Mouse (Mus musculus) ovary, postnatal 10 days (tissue): ENCODE measurements around the gene Tcn2.
"Not testable (repeated sequence)": the region's sequence is repeated elsewhere in the genome, so short reads cannot be mapped to it uniquely, and the experiment has no call there.

Experiments used
- DNase-seq: peaks from one replicate; pipeline ENCODE4 v3.0.0; 2022; ENCODE audit warnings: low spot score

Tcn2 gene

DNA sequence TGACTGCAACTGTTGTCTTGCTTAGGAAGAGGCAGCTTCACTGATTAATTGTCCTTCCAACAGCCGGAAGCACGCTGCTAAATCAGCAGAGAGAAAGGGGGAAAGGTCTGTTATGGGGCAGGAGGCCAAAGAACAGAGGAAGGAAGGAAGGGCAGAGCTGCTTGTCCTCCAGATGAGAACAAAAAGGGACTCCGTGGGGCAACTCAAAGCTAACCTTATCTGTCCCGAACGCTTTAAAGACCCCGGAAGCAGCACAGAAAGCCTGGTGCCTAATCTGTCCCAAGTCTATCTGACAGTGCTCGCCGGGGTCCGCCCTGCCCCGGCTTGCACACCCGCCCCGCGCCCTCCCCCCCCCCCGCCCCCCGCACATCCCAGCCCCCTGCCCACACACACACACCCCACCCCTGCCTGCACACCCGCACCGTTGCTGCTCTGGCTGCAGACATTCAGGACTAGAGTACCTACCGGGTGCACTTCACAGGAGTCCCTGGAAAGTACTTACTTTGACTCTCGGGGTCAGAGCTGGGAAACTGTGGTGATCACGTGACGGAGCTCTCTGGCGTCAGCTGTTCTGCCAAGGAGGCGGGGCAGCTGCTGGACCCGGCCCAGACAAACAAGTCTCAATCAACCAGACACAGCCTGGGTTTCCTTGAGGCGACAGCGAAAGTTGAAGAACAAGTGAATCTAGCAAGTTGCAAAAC lies at the start of gene Tcn2:
Gene Tcn2, minus strand, starts transcription at position 649 of the 701 bp plus-strand sequence.
- peak; percentile 56 for DNase-seq

DNA sequence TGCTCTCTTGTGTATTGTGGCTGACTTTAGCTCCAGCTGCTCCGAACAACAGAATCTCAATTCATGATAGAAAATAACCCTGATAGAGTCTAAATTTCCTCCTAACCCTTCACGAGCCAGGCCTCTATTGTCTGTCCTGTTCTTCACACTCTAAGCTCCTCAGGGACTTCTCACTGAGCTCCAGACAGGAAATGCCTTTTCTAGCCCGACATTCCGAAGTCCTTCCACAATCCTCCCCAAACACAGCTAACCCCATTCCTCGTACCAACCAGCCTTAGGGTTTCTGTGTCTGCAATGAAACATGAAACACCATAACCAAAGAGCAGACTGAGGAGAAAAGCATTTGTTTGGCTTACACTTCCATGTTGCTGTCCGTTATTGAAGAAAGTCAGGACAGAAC lies 49.6 kb upstream of the Tcn2 start:
- no peak for DNase-seq

DNA sequence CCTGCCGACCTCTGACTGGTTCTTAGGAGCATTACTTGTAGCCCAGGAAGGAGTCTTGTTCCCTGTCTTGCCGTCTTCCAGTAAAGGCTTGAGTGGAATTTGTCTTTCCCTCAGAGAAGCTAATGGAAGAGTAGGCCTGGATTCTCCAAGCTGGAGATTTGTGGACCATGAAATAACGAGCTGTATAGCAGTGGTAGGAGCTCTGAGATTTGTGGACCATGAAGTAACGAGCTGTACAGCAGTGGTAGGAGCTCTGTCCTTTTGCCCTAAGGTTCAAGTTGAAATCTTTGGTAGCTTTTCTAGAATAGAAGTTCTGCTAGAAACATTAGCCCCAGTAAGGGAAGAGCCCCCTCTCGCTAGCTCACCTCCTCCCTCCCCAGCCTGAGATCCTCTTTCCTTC lies 46.5 kb upstream of the Tcn2 start:
- DNase-seq = no peak

DNA sequence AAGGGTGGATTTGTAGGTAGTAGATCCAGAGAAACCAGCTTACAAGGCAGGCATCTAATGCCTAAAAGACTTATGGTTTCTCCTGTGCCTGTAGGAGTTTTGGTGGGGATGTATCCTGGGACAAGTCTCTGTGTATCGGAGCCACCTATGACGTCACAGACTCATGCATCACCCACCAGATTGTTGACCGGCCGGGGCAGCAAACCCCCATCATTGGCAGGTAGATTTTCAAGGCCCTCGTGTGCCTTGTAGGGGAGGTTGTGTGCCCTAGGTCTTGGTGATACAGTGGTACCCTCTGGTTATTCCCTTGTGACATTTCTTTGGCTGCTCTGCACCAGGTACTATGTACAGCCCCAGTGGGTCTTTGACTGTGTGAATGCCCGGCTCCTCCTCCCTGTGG lies 44.7 kb upstream of the Tcn2 start, which contains the start of gene 4930556J24Rik:
Gene 4930556J24Rik, minus strand, starts transcription at position 101 of the 400 bp plus-strand sequence.
- DNase-seq = no peak

DNA sequence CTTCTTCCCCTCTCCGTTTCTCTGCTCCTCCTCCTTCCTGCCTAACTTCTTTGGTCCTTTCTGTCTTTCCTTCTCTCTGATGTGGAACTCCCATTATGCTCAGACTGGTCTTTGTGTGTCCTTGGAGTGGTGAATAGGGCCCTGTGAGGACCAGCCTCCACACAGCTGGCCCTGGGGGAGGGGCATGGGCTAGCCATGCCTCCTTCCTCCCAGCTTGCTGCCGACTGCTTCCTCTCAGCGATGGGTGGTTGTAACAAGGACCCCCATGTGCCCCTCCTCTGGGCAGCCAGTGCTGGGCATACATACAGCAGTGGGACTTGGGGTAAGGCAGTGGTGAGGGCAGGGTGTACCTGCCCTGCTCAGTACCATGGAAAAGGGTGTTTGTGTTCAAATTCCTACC lies 42.4 kb upstream of the Tcn2 start:
- no peak for DNase-seq

DNA sequence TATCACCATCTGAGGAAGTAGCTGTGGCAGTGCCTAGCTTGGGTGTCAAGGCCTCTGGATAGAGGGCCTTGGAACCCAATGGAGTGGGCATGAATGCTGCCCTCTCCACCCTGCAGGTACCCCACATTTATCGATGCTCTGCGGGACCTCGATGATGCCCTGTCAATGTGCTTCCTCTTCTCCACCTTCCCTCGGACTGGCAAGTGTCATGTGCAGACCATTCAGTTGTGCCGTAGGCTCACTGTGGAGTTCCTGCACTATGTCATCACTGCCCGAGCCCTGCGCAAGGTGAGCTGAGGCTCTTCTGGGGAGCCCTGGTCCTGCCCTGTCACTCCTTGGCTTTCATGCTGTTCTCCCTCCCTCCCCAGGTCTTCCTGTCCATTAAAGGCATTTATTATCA lies 41.1 kb upstream of the Tcn2 start:
- no peak for DNase-seq

DNA sequence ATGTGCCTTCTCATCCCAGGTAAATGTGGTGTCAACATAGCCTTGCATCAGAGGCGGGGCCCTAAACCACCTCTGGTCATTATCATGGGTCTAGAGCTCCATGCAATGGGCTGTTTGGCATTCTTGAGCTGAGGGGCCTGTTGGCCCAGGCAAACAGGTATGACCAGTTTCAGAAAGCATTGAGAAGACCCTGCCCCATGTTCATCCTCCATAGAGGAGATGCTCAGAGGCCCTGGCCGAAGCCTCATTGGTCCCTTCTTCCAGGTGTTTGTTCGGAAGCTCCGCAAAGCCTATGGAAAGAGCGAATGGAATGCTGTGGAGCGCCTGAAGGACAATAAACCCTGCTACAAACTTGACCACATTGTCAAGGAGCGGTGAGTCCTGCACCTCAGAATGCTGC lies 38.4 kb upstream of the Tcn2 start:
- DNase-seq = no peak

DNA sequence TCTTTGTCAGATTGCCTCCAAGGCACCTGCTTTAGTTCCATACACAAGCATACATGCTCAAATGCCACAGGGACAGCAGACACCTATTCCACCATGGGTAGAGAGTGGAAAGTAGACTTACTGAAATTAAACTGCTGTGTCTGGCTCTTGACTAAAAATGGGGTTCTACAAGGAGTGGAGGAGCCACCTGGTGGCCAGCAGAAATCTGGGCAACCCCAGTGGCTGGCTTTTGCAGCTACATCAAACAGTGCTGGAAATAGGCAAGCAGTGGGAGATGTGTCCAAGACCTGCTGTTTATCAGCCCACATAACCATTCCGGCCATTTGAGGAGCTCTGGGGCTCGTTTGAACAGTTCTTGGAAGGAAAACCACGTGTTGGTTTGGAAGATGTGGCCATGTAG lies 37.9 kb upstream of the Tcn2 start:
- no peak for DNase-seq

DNA sequence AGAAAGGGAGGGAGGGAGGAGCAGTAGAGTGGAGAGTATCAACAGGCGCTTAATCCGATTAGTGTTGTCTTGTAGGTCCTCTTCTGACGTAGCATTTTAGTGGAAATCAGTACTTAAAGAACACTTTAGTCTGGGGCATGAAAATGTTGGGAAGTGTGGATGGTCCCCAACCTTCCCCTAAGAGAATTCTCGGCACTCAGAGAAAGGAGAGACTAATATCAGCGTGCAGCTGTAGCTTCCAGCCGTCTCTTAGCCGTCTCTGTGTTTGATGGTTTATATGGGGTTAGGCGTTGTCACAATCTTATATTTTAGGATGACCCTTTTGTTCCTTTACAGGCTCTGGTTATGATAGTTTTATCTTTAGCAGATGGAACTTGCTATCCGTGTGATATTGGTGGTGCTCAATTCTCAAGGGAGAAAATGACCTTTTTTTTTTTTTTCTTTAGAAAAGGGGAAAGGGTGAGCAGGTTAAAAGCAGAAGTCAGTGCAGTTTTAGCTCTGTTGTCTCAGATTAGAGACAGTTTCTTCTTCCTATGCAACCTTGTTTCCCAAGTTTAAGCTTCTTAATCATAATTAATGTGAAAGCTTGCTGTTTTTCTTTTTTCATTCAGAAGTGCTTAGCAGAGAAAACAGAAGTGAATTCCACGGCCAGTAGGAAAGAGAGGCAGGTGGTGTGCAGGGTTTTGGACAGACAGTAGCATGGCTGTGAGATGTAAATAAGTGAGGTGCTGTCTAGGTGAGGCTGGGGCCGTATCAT lies 32.6 kb upstream of the Tcn2 start:
- no peak for DNase-seq

DNA sequence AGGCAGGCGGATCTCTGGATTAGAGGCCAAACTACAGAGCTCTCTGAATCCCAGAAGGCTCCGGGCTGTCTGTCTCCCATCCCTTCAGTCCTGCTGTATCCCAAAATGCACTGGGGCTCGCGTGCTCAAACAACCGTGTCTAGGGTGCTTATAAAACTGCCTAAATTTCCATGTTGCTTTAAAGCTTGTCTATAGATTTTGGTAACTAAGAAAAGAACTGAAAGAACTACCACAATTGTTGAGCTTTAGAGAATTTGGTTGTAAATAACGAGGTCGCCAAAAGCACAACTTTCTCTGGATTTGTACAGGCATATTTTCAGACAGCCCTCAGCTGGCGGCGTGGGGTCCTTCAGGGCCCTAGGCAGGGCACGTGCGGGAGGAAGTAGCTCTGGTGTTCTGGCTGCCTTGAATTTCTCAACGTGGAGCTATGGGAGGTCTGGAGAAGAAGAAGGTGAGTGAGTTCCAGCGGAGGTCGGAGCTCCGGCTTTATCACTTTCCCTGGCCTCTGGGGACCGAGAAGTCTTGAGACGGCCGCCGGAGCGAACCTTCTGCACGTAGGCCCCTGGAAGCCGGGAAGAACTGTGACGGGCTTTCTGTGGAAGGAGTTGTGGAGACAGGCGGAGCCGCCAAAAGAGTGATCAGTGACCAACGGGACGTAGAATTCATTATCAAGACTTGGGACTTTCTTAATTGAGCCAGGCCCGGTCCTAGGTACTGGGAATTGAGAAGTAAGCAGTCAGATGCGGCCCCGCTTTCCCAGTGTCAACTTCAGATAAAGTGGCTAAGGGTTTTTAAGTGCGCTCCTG lies 31.9 kb upstream of the Tcn2 start, which contains the start of gene Pes1:
Gene Pes1, plus strand, starts transcription at position 366 of the 806 bp plus-strand sequence.
- DNase-seq = peak; percentile 66

DNA sequence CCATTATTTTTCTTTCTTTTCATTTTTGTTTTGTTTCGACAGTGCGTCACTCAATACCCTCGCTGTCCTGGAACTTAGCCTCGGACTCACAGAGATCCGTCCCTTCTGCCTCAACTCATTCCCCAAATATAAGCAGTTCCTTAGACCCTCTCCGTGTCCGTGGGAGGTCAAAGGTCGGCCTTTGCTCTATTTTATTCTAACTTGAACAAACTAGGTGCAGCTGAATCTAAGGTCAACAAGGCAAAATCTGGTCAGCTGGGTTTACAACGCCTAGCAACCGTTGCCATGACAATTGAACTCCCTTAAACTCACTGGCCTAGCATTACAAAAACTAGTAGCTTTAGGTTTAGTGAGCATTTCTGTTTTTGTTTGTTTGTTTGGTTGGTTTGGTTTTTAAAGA lies 31.2 kb upstream of the Tcn2 start:
- DNase-seq = no peak

DNA sequence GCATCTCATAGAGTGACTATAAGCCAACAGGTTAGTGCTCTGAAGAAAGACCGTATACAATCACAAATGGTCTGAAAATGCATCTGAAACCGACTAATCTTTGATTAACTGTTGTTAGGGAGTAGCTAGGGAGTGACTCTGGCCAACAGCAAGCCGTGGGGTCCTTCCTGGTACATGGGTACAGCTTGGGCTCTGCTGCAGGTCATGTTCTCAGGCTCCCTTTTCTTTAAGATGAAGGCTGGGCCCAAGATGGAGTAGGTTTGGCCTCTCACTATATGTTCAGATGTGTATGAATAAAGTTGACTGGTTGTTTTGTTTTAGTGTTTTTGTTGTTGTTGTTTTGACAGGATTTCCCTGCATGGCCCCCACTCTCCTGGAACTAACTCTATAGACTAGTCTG lies 29.8 kb upstream of the Tcn2 start:
- no peak for DNase-seq

DNA sequence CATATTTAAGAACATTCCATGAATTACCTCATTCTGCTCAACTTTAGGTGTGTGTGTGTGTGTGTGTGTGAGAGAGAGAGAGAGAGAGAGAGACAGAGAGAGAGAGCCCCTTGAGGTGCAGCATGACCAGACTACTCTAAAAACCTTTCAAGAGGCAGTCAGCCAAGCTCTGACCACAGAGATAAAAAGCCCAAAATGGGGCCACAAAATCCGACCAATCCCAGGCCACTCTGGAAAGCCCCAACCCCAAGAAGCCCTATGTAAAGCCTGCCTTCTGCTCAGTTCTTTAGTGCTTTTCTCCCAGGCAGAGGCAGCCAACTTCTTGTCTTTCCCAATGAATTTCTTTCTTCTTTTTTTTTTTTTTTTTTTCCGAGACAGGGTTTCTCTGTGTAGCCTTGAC lies 28.9 kb upstream of the Tcn2 start:
- no peak for DNase-seq

DNA sequence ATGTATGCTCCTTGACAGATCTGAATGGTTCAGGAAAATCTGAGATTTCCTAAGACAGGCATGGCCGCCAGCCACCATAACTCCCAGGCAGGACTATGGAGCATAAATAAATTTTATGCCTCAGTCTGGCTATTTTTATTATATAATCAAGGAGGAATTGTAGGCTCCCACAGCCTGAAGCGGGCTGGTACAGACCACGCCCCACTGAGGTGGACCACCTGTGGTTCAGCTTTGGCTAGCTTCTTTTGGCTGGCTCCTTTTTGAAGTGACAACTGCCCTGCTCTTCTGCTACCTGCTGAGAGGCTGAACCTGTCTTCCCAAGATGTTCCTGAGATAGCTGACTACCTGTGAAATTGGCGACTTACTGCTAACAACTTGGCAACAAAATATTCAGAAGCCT lies 23.4 kb upstream of the Tcn2 start:
- not testable (repeated sequence) for DNase-seq

DNA sequence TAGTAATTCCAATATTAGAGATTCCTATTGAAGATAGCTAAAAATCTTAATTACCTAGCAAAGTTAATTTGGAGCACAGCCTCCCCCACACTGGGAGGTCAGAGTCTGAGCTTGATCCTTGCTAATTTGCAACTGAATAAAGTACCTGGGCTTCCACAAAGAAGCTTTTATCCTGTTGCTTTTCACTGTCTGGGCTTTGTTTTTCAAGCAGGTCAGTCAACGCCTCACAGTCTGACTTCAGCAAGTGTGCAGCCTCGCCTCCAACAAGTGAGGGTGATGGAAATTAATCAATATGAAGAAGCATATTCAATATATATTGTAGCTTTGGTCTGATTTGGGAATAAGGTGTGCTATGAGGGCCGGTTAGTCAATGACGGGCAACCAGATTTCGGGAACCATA lies 22.9 kb upstream of the Tcn2 start:
- not testable (repeated sequence) for DNase-seq

DNA sequence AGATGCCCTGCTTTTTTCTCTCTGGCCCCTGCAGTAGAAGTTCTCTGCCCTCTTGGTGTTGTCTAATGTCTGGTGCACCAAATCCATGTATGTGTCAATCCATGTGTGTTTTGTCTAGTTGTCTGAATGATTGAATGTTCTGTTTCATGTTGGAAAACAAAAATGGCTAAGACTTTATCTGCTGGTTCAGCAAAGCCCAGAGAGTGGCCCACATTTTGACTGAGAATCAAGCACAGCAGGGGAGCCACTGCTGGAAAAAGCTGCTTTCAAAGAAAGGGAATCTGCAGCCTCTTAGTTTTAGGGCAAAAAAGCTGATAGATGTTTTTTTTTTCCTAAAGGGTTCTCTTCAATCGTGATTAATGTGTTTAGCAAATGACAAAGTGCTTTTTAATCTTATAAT lies 14.4 kb upstream of the Tcn2 start:
- DNase-seq = no peak

DNA sequence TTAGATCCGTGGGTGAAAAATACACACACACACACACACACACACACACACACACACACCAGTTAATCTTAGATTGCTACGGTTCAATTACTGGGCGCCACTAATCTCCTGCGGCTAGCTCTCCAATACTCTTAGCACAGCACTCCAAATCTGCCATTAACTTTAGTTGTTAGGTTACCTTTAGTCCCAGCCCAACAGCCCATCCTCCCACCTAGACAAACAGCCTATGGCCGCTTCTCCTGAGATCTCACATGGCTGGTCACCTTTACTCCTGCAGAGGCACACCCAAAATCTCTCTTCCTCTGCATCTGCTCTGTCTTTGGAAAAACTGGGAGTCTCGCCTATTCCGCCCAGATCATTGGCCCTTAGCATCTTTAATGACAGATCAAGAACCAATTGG lies 9.4 kb upstream of the Tcn2 start:
- DNase-seq = no peak

DNA sequence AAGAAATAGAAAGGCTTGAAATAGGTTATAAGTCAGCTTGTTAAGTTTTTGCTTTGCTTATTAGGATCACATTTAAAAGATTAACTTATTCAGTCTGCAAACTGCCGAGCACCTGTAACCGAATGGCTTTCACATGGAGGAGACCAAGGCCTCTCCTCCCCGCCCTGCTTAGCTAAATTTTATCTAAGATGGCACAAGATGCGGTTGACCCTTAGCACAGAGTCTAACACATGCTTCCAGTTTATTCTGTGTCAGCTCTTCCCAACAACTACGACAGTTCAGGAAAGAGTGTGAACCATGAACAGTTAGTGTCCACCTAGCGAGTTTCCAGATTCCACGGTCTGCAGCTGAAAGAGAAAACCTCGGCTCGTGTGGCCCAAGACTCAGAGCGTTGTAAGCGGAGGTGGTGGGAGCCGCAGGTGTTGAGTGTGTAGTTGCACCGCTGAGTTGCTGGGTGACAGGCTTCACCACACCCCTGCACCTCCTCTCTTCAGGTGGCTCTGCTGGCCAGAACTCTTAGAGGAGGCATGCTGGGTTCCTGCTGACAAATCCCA lies 5.4 kb upstream of the Tcn2 start:
- DNase-seq = no peak

DNA sequence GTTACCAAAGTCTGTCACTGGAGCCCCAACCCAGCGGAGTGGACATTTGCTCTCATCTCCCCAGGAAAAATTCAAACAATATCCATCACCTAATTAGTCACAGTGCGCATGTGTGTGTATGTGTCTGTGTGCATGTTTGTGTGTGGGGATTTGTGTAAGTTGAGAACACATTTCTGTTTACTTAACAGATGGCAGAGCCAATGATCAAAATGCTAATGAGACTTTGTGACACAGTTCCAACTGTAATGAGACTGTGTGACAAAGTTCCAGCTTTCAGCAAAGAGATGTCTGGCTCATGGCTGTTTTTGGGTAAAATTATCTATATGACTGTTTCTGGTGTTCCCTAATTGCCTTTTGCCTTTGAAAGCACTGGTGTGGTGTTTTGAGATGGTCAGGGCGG lies 4.4 kb upstream of the Tcn2 start:
- DNase-seq = no peak

DNA sequence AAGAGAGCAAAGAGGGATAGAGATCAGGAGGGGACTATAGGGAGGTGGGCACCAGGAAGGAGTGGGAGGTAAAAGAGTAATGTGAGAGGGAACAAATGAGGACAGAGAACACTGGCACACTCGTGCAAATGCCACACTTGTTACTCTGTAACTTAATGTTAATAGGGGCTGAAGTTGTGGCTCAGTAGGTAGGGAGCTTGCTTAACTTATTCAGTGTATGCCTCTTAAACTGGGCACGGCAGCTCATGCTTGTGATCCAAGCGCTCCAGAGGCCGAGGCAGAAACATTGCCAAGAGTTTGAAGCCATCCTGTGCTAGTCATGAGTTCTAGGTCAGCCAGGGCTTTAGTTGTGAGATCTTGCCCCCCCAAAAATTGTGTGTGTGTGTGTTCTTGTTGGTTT lies 3.2 kb upstream of the Tcn2 start:
- no peak for DNase-seq

DNA sequence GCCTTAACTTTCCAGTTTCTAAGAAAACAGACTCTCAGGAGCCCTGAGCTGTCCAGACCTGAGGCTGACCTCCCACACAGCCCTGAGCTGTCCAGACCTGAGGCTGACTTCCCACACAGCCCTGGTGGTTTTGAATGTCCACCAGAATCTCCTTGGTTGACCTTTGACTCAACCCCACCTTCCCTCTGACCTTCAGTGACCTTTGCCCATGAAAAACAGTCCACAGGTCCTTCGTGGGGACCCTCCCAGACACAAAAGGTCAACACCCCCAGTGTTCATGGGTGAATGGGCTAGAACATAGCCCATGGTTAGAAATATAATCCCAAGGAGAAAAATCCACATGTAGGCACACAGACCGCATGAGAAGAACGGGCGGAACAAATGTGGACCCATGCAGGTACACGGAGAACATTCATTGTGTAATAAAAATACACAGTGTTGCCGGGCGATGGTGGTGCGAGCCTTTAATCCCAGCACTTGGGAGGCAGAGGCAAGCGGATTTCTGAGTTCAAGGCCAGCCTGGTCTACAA lies 1.9 kb upstream of the Tcn2 start:
- no peak for DNase-seq

DNA sequence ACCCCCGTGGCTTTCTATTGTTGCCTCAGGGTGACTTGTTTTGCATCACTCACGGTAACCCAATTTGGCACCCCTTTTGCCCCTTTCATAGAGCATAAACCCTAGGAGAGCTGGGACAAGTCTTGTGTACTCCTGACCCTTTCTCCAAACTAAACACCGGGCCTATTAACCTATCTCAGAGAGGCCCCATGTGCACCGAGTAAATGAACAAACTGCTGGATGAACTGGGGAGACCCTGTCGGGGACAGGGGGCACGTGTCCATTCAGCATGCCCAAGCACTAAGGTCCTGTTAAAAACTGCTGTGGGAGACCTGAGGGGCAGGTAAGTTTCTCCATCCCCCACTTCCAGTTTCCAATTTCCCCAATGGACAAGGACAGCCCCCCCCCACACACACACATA lies 1.0 kb downstream of the Tcn2 start:
- no peak for DNase-seq
